ENCODE assay signal across 8 mouse cellular contexts in the genomic region with DNA sequence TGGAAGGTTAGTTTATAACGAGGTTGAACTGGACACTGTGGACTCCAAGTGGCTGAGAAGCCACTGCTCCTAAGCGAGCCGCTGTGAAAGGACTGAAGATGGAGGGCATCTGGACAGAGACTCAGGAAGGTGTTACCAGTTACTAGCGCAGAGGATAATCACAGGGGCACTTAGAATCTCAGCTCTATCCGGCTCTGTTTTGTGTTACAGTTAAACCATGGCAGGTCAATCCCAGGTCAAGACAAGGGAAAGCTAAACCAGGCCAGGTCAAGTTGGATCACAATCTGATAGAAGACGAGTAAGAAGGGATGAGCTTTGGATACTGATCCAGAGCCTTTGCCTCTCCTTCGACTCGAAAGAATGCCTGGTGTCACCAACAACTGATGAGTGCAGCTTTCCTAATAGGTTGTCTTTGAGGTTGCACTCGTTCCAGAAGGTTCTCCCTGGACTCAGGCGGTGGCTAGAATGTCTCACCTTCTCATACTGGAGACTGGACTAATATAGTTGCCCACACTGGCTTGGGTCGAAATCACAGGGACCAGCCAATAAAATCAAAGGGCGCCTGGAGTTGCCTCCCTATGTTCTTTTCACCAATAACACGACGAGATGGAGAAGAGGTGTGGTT. TPM values are rescaled to one million over a fixed set of nuclear protein-coding genes. Genes with fewer than 3 reads are reported as not detected.
DNase-seq lines count a peak whose midpoint lies in the region; ATAC-seq and TF ChIP-seq lines count a peak whose summit lies in the region.

No protein-coding gene starts in this region.

- 10% methylated on average over 14 of the region's 14 CpGs for WGBS in embryonic facial prominence, embryonic 12.5 days
- 4% methylated on average over 14 of the region's 14 CpGs for WGBS in intestine, embryonic 14.5 days
- 14% methylated on average over 14 of the region's 14 CpGs for WGBS in midbrain, postnatal 0 days

- no peak for DNase-seq in left cerebral cortex, adult 2 months (ENCODE audit: extremely low spot score in 1 of 2, low spot score in 2 of 2)
- no peak for DNase-seq in left cerebral cortex, adult 9 months (ENCODE audit: low spot score in 2 of 2)
- no peak for DNase-seq in intestine, embryonic 14.5 days (ENCODE audit: low spot score)
- no peak for DNase-seq in midbrain, postnatal 0 days (ENCODE audit: low spot score)
- DNase-seq in adrenal gland, postnatal 4 days (ENCODE audit: low spot score in 2 of 2), result no peak
- DNase-seq in spleen, postnatal 36 days (ENCODE audit: low spot score in 2 of 2), result no peak
- no peak for DNase-seq in urinary bladder, postnatal 10 days (ENCODE audit: low spot score)

- no peak for ATAC-seq in embryonic facial prominence, embryonic 12.5 days (ENCODE audit: insufficient number of reproducible peaks, insufficient read depth, low FRiP score, low TSS enrichment)
- no peak for ATAC-seq in intestine, embryonic 14.5 days (replicated peaks; ENCODE audit: low FRiP score, low TSS enrichment, low read depth)
- ATAC-seq in midbrain, postnatal 0 days (ENCODE audit: low FRiP score), result no peak

- H3K9me3 ChIP-seq in embryonic facial prominence, embryonic 12.5 days, result no peaks in the 10 kb centered on the region
- no peaks in the 10 kb centered on the region for H3K9me3 ChIP-seq in intestine, embryonic 14.5 days (ENCODE audit: control insufficient read depth, low read length)
- H3K9me3 ChIP-seq in midbrain, postnatal 0 days (ENCODE audit: low read length), result no peaks in the 10 kb centered on the region

- intact Hi-C loops in left cerebral cortex, adult 2 months (cut with DNase I), result no loop called here

- no peak for TF ChIP-seq CTCF in left cerebral cortex, adult 2 months (IDR thresholded peaks at IDR 0.05)
- no peak for TF ChIP-seq CTCF in midbrain, postnatal 0 days (IDR thresholded peaks at IDR 0.05)

- peak overlapping the region; percentile 25; the same call in 1 of the 2 replicates for H3K9ac ChIP-seq in embryonic facial prominence, embryonic 12.5 days
- H3K9ac ChIP-seq in intestine, embryonic 14.5 days (ENCODE audit: low read length), result no peak overlapping the region
- no peak overlapping the region for H3K9ac ChIP-seq in midbrain, postnatal 0 days (replicated peaks; ENCODE audit: low read length, poor library complexity, severe bottlenecking)

- peaks cover 15% of the 10 kb centered on the region for H3K27me3 ChIP-seq in embryonic facial prominence, embryonic 12.5 days
- peaks cover 12% of the 10 kb centered on the region; the same call in 1 of the 2 replicates for H3K27me3 ChIP-seq in intestine, embryonic 14.5 days (replicated peaks; ENCODE audit: control insufficient read depth, insufficient read depth, low read length)
- H3K27me3 ChIP-seq in midbrain, postnatal 0 days (ENCODE audit: insufficient read depth, low read length), result no peaks in the 10 kb centered on the region

- H3K4me1 ChIP-seq in embryonic facial prominence, embryonic 12.5 days, result peaks cover 39% of the 10 kb centered on the region
- peaks cover 16% of the 10 kb centered on the region for H3K4me1 ChIP-seq in intestine, embryonic 14.5 days (replicated peaks; ENCODE audit: control insufficient read depth, insufficient read depth, low read length)
- peaks cover 50% of the 10 kb centered on the region for H3K4me1 ChIP-seq in midbrain, postnatal 0 days (ENCODE audit: insufficient read depth, low read length)

- H3K4me2 ChIP-seq in embryonic facial prominence, embryonic 12.5 days (replicated peaks), result peak overlapping the region; percentile 86
- H3K4me2 ChIP-seq in intestine, embryonic 14.5 days (ENCODE audit: low read length), result peak overlapping the region; percentile 52
- H3K4me2 ChIP-seq in midbrain, postnatal 0 days (ENCODE audit: low read depth, low read length, poor library complexity, severe bottlenecking), result peak overlapping the region; percentile 38

- H3K36me3 ChIP-seq in embryonic facial prominence, embryonic 12.5 days, result 0 out of 2 replicates have a peak, but pooled peaks cover 4% of the 10 kb centered on the region
- H3K36me3 ChIP-seq in intestine, embryonic 14.5 days (ENCODE audit: control insufficient read depth, insufficient read depth, low read length), result no peaks in the 10 kb centered on the region
- H3K36me3 ChIP-seq in midbrain, postnatal 0 days (ENCODE audit: insufficient read depth, low read length), result no peaks in the 10 kb centered on the region

- H3K27ac ChIP-seq in left cerebral cortex, adult 2 months, result peak overlapping the region; percentile 98
- no peak overlapping the region for H3K27ac ChIP-seq in embryonic facial prominence, embryonic 12.5 days
- 0 out of 2 replicates have a peak overlapping the region, but pooled peaks have one; percentile 87 for H3K27ac ChIP-seq in intestine, embryonic 14.5 days (ENCODE audit: low read depth)
- peak overlapping the region; percentile 91 for H3K27ac ChIP-seq in midbrain, postnatal 0 days (ENCODE audit: low read depth, low read length)

- H3K4me3 ChIP-seq in left cerebral cortex, adult 2 months, result peak overlapping the region; percentile 64
- peak overlapping the region; percentile 69 for H3K4me3 ChIP-seq in embryonic facial prominence, embryonic 12.5 days
- peak overlapping the region; percentile 78 for H3K4me3 ChIP-seq in intestine, embryonic 14.5 days (ENCODE audit: low read depth, low read length)
- H3K4me3 ChIP-seq in midbrain, postnatal 0 days (ENCODE audit: low read depth, low read length), result peak overlapping the region; percentile 8

RNA-seq across cellular contexts. Expression of gene Dnajb5, which starts 0.5 kb away (rescaled TPM):
- 100 to 1,000 TPM; 216 to 338 TPM for total RNA-seq in left cerebral cortex, adult 2 months (2021)
- polyA plus RNA-seq in embryonic facial prominence, embryonic 12.5 days (2016; fragmentation: Nextera tagmentation; extraction: Ambion mirVana), result 8.0 and 10.4 TPM in 2 replicates
- 7.3 and 7.4 TPM in 2 replicates for polyA plus RNA-seq in intestine, embryonic 14.5 days (2014; fragmentation: Nextera tagmentation; extraction: Ambion mirVana)
- 75.6 and 109 TPM in 2 replicates for total RNA-seq in midbrain, postnatal 0 days (2014; rRNA removed)
- 37.9 and 41.4 TPM in 2 replicates for polyA plus RNA-seq in midbrain, postnatal 0 days (2015; fragmentation: Nextera tagmentation; extraction: Ambion mirVana)
- total RNA-seq in adrenal gland, postnatal 4 days (2021), result 10 to 100 TPM; 17.7 to 19.1 TPM

RNA-seq across cellular contexts. Expression of gene 1700022I11Rik, which starts 20.2 kb away (rescaled TPM):
- not detected for total RNA-seq in left cerebral cortex, adult 2 months (2021)
- polyA plus RNA-seq in embryonic facial prominence, embryonic 12.5 days (2016; fragmentation: Nextera tagmentation; extraction: Ambion mirVana), result 0.56 and 0.70 TPM in 2 replicates
- 0.44 and 0.97 TPM in 2 replicates for polyA plus RNA-seq in intestine, embryonic 14.5 days (2014; fragmentation: Nextera tagmentation; extraction: Ambion mirVana)
- not detected in 2 replicates for total RNA-seq in midbrain, postnatal 0 days (2014; rRNA removed)
- polyA plus RNA-seq in midbrain, postnatal 0 days (2015; fragmentation: Nextera tagmentation; extraction: Ambion mirVana), result 0.19 and 0.48 TPM in 2 replicates
- not detected for total RNA-seq in adrenal gland, postnatal 4 days (2021)

RNA-seq across cellular contexts. Expression of gene Phf24, which starts 32.7 kb away (rescaled TPM):
- total RNA-seq in left cerebral cortex, adult 2 months (2021), result 100 to 1,000 TPM; 359 to 380 TPM
- 2.4 and 2.5 TPM in 2 replicates for polyA plus RNA-seq in embryonic facial prominence, embryonic 12.5 days (2016; fragmentation: Nextera tagmentation; extraction: Ambion mirVana)
- polyA plus RNA-seq in intestine, embryonic 14.5 days (2014; fragmentation: Nextera tagmentation; extraction: Ambion mirVana), result 1.6 and 1.9 TPM in 2 replicates
- 130 and 148 TPM in 2 replicates for total RNA-seq in midbrain, postnatal 0 days (2014; rRNA removed)
- 44.4 and 45.0 TPM in 2 replicates for polyA plus RNA-seq in midbrain, postnatal 0 days (2015; fragmentation: Nextera tagmentation; extraction: Ambion mirVana)
- total RNA-seq in adrenal gland, postnatal 4 days (2021), result 1 to 10 TPM; 3.4 to 5.4 TPM

RNA-seq across cellular contexts. Expression of gene Vcp, which starts 51.1 kb away (rescaled TPM):
- 100 to 1,000 TPM; 179 to 186 TPM for total RNA-seq in left cerebral cortex, adult 2 months (2021)
- 640 and 642 TPM in 2 replicates for polyA plus RNA-seq in embryonic facial prominence, embryonic 12.5 days (2016; fragmentation: Nextera tagmentation; extraction: Ambion mirVana)
- polyA plus RNA-seq in intestine, embryonic 14.5 days (2014; fragmentation: Nextera tagmentation; extraction: Ambion mirVana), result 481 and 510 TPM in 2 replicates
- total RNA-seq in midbrain, postnatal 0 days (2014; rRNA removed), result 192 and 242 TPM in 2 replicates
- polyA plus RNA-seq in midbrain, postnatal 0 days (2015; fragmentation: Nextera tagmentation; extraction: Ambion mirVana), result 448 and 464 TPM in 2 replicates
- total RNA-seq in adrenal gland, postnatal 4 days (2021), result 100 to 1,000 TPM; 283 to 294 TPM

Comparison
In these comparisons a context has a peak if more than half of its experiments do, and no peak if none do; other contexts are left out.
1. H3K4me3 ChIP-seq: peak in every context shown above with its lines; median percentile 78 in intestine, embryonic 14.5 days; 69 in embryonic facial prominence, embryonic 12.5 days; 64 in left cerebral cortex, adult 2 months; 8 in midbrain, postnatal 0 days.
2. RNA of gene Phf24, which starts 32.7 kb away (total RNA-seq): 359 to 380 TPM in left cerebral cortex, adult 2 months and 130 to 148 TPM in midbrain, postnatal 0 days; 3.4 to 5.4 TPM in adrenal gland, postnatal 4 days; every median in the first group is over 10 times any median in the second.
3. Peak in every context shown above with its lines, with median percentiles within 50 percentile points of each other: H3K4me2 ChIP-seq.